Mouse (Mus musculus) adrenal gland, adult 10 weeks (tissue): Measurements from ENCODE around the gene Rnaseh2a. TPM values are rescaled to one million over a fixed set of nuclear protein-coding genes. Genes with fewer than 3 reads are reported as not detected.

ENCODE experiments used
- polyA plus RNA-seq: library from polyadenylated mRNA; stranded (reverse); fragments of 350-450 nt; fragmentation: Illumina TruSeq; extraction: RNeasy Lipid Tissue Mini Kit (QIAGEN cat#74804); gene quantifications from one replicate; pipeline ENCODE4 v1.2.3, GENCODE M21; 2014; ENCODE audit warnings: low read depth, low replicate concordance

Rnaseh2a gene
- 7.6 TPM for polyA plus RNA-seq

GRCm38 (mm10) chr8:84969241-84970134, at the start of gene Rnaseh2a, which contains the start of the genes Gm49661 and Prdx2:
TSS of gene Rnaseh2a (minus strand) at chr8:84969767.
TSS of gene Gm49661 (minus strand) at chr8:84969433.
TSS of gene Prdx2 (plus strand) at chr8:84969587.

GRCm38 (mm10) chr8:85014431-85014830, 44.9 kb upstream of the Rnaseh2a start, which contains the start of gene Best2:
TSS of gene Best2 (minus strand) at chr8:85014531.

GRCm38 (mm10) chr8:84990349-84990748, 20.8 kb upstream of the Rnaseh2a start, which contains the start of gene Hook2:
TSS of gene Hook2 (plus strand) at chr8:84990603.

GRCm38 (mm10) chr8:84978248-84978940, 8.8 kb upstream of the Rnaseh2a start, which contains the start of gene Junb:
TSS of gene Junb (minus strand) at chr8:84978718.

GRCm38 (mm10) chr8:84946528-84947240, 22.9 kb downstream of the Rnaseh2a start, which contains the start of gene Rtbdn:
TSS of gene Rtbdn (plus strand) at chr8:84946991.

GRCm38 (mm10) chr8:84936962-84937546, 32.5 kb downstream of the Rnaseh2a start, which contains the start of gene Mast1:
TSS of gene Mast1 (minus strand) at chr8:84937359.

GRCm38 (mm10) chr8:84908421-84909161, 61.0 kb downstream of the Rnaseh2a start, which contains the start of gene Dnase2a:
TSS of gene Dnase2a (plus strand) at chr8:84908560.

Other genes starting within 250 kb of the Rnaseh2a start
- gene G430095P16Rik, start 246.8 kb downstream of the Rnaseh2a start, polyA plus RNA-seq: not detected
- gene Nfix, start 169.4 kb downstream of the Rnaseh2a start, polyA plus RNA-seq: 13.9 TPM
- gene Dand5, start 146.9 kb downstream of the Rnaseh2a start, polyA plus RNA-seq: 5.4 TPM
- gene Gadd45gip1, start 138.2 kb downstream of the Rnaseh2a start, polyA plus RNA-seq: 2.3 TPM
- gene Rad23a, start 129.1 kb downstream of the Rnaseh2a start, polyA plus RNA-seq: 9.2 TPM
- 638 TPM for gene Calr, start 122.8 kb downstream of the Rnaseh2a start, polyA plus RNA-seq
- gene Farsa, start 112.8 kb downstream of the Rnaseh2a start, polyA plus RNA-seq: 4.7 TPM
- gene Syce2, start 97.7 kb downstream of the Rnaseh2a start, polyA plus RNA-seq: 6.2 TPM
- gene Gcdh, start 75.8 kb downstream of the Rnaseh2a start, polyA plus RNA-seq: 51.8 TPM
- gene Klf1, start 67.8 kb downstream of the Rnaseh2a start, polyA plus RNA-seq: not detected
- 10.7 TPM for gene Dnase2a, start 61.2 kb downstream of the Rnaseh2a start, polyA plus RNA-seq
- not detected for gene Mast1, start 32.4 kb downstream of the Rnaseh2a start, polyA plus RNA-seq
- not detected for gene Rtbdn, start 22.8 kb downstream of the Rnaseh2a start, polyA plus RNA-seq
- not detected for gene Gm49661, start 334 bp downstream of the Rnaseh2a start, polyA plus RNA-seq
- 79.1 TPM for gene Prdx2, start 180 bp downstream of the Rnaseh2a start, polyA plus RNA-seq
- 0.99 TPM for gene Junb, start 9.0 kb upstream of the Rnaseh2a start, polyA plus RNA-seq
- gene Hook2, start 20.8 kb upstream of the Rnaseh2a start, polyA plus RNA-seq: 1.8 TPM
- gene Best2, start 44.8 kb upstream of the Rnaseh2a start, polyA plus RNA-seq: not detected
- gene Asna1, start 55.5 kb upstream of the Rnaseh2a start, polyA plus RNA-seq: 16.1 TPM
- 15.8 TPM for gene Trir, start 57.1 kb upstream of the Rnaseh2a start, polyA plus RNA-seq
- 18.2 TPM for gene Tnpo2, start 67.1 kb upstream of the Rnaseh2a start, polyA plus RNA-seq
- 1.0 TPM for gene Fbxw9, start 90.3 kb upstream of the Rnaseh2a start, polyA plus RNA-seq
- not detected for gene Gm5741, start 98.2 kb upstream of the Rnaseh2a start, polyA plus RNA-seq
- 14.2 TPM for gene Dhps, start 102.0 kb upstream of the Rnaseh2a start, polyA plus RNA-seq
- gene Wdr83os, start 111.0 kb upstream of the Rnaseh2a start, polyA plus RNA-seq: 10.6 TPM
- gene Wdr83, start 111.5 kb upstream of the Rnaseh2a start, polyA plus RNA-seq: 2.3 TPM
- 5.0 TPM for gene Man2b1, start 113.5 kb upstream of the Rnaseh2a start, polyA plus RNA-seq
- gene Zfp791, start 153.3 kb upstream of the Rnaseh2a start, polyA plus RNA-seq: 2.5 TPM
- gene Cks1brt, start 182.2 kb upstream of the Rnaseh2a start, polyA plus RNA-seq: not detected